Mouse (Mus musculus): ENCODE results near the gene Kbtbd6. TPM values are rescaled to one million over a fixed set of nuclear protein-coding genes. Genes with fewer than 3 reads are reported as not detected.
A peak's percentile ranks its signal among the peaks of the same experiment; 100 is the strongest.

Gene Kbtbd6
- polyA plus RNA-seq, 1 experiment from 2014 or later, result 1.7 TPM

GRCm38 (mm10) chr14:79460988-79461387, 9.4 kb downstream of the Kbtbd6 start:
- Histone ChIP-seq H3K4me2 (ENCODE audit: low read length) (no peak overlapping the region), H3K9me3 (ENCODE audit: control insufficient read depth, low read length) (no peaks in the 10 kb centered on the region), H3K36me3 (ENCODE audit: control insufficient read depth, insufficient read depth, low read length) (peaks cover 53% of the 10 kb centered on the region), H3K4me3 (ENCODE audit: control insufficient read depth in 1 of 2, insufficient read depth in 1 of 2, low read depth in 1 of 2, low read length in 2 of 2) (no peak overlapping the region), H3K27me3 (ENCODE audit: control insufficient read depth, insufficient read depth, low read length) (no peaks in the 10 kb centered on the region), H3K9ac (ENCODE audit: low read length) (no peak overlapping the region), H3K4me1 (ENCODE audit: control insufficient read depth in 2 of 2, insufficient read depth in 2 of 2, low read length in 2 of 2) (no peaks in the 10 kb centered on the region), H3K27ac (replicated peaks in 1 of 2; ENCODE audit: control insufficient read depth in 1 of 2, insufficient read depth in 1 of 2, low read depth in 2 of 2, low read length in 2 of 2) (no peak overlapping the region)
- 89% methylated on average over 4 of the region's 4 CpGs for WGBS
- ATAC-seq (ENCODE audit: insufficient number of reproducible peaks, insufficient read depth, low FRiP score, low read depth), result no peak

GRCm38 (mm10) chr14:79465623-79466022, 14.0 kb downstream of the Kbtbd6 start:
- peaks cover 89% of the 10 kb centered on the region for H3K36me3 ChIP-seq (ENCODE audit: control insufficient read depth, insufficient read depth, low read length)
- H3K27me3 ChIP-seq (ENCODE audit: control insufficient read depth, insufficient read depth, low read length), result no peaks in the 10 kb centered on the region
- 81% methylated on average over 1 of the region's 1 CpGs for WGBS
- H3K9ac ChIP-seq (ENCODE audit: low read length), result no peak overlapping the region
- no peak for ATAC-seq (ENCODE audit: insufficient number of reproducible peaks, insufficient read depth, low FRiP score, low read depth)
- H3K4me1 ChIP-seq (ENCODE audit: control insufficient read depth in 2 of 2, insufficient read depth in 2 of 2, low read length in 2 of 2), result no peaks in the 10 kb centered on the region
- H3K9me3 ChIP-seq (ENCODE audit: control insufficient read depth, low read length), result no peaks in the 10 kb centered on the region
- H3K27ac ChIP-seq (replicated peaks in 1 of 2; ENCODE audit: control insufficient read depth in 1 of 2, insufficient read depth in 1 of 2, low read depth in 2 of 2, low read length in 2 of 2), result no peak overlapping the region
- no peak overlapping the region for H3K4me3 ChIP-seq (ENCODE audit: control insufficient read depth in 1 of 2, insufficient read depth in 1 of 2, low read depth in 1 of 2, low read length in 2 of 2)
- no peak overlapping the region for H3K4me2 ChIP-seq (ENCODE audit: low read length)

GRCm38 (mm10) chr14:79467621-79468020, 16.0 kb downstream of the Kbtbd6 start:
- H3K27ac ChIP-seq (replicated peaks in 1 of 2; ENCODE audit: control insufficient read depth in 1 of 2, insufficient read depth in 1 of 2, low read depth in 2 of 2, low read length in 2 of 2), result no peak overlapping the region
- H3K27me3 ChIP-seq (ENCODE audit: control insufficient read depth, insufficient read depth, low read length), result no peaks in the 10 kb centered on the region
- H3K4me2 ChIP-seq (ENCODE audit: low read length), result no peak overlapping the region
- peaks cover 92% of the 10 kb centered on the region for H3K36me3 ChIP-seq (ENCODE audit: control insufficient read depth, insufficient read depth, low read length)
- no peak for ATAC-seq (ENCODE audit: insufficient number of reproducible peaks, insufficient read depth, low FRiP score, low read depth)
- no peaks in the 10 kb centered on the region for H3K4me1 ChIP-seq (ENCODE audit: control insufficient read depth in 2 of 2, insufficient read depth in 2 of 2, low read length in 2 of 2)
- no peak overlapping the region for H3K4me3 ChIP-seq (ENCODE audit: control insufficient read depth in 1 of 2, insufficient read depth in 1 of 2, low read depth in 1 of 2, low read length in 2 of 2)
- WGBS, result 22% methylated on average over 3 of the region's 3 CpGs
- no peaks in the 10 kb centered on the region for H3K9me3 ChIP-seq (ENCODE audit: control insufficient read depth, low read length)
- no peak overlapping the region for H3K9ac ChIP-seq (ENCODE audit: low read length)

- Histone ChIP-seq H3K4me2 (ENCODE audit: low read length) (no peak overlapping the region), H3K9ac (ENCODE audit: low read length) (no peak overlapping the region), H3K9me3 (ENCODE audit: control insufficient read depth, low read length) (no peaks in the 10 kb centered on the region), H3K4me1 (ENCODE audit: control insufficient read depth in 2 of 2, insufficient read depth in 2 of 2, low read length in 2 of 2) (no peaks in the 10 kb centered on the region), H3K27me3 (ENCODE audit: control insufficient read depth, insufficient read depth, low read length) (no peaks in the 10 kb centered on the region), H3K4me3 (ENCODE audit: control insufficient read depth in 1 of 2, insufficient read depth in 1 of 2, low read depth in 1 of 2, low read length in 2 of 2) (no peak overlapping the region), H3K27ac (replicated peaks in 1 of 2; ENCODE audit: control insufficient read depth in 1 of 2, insufficient read depth in 1 of 2, low read depth in 2 of 2, low read length in 2 of 2) (no peak overlapping the region), H3K36me3 (ENCODE audit: control insufficient read depth, insufficient read depth, low read length) (peaks cover 85% of the 10 kb centered on the region)
- WGBS, result 87% methylated on average over 2 of the region's 2 CpGs
- ATAC-seq (ENCODE audit: insufficient number of reproducible peaks, insufficient read depth, low FRiP score, low read depth), result no peak
Observed at GRCm38 (mm10) chr14:79473384-79473783, 21.7 kb downstream of the Kbtbd6 start.

- peak within 1 kb of the TSS; percentile 99 to 100 for H3K27ac ChIP-seq (replicated peaks in 1 of 2; ENCODE audit: control insufficient read depth in 1 of 2, insufficient read depth in 1 of 2, low read depth in 2 of 2, low read length in 2 of 2)
- H3K9me3 ChIP-seq (ENCODE audit: control insufficient read depth, low read length), result no peaks in the 10 kb centered on the region
- ATAC-seq (ENCODE audit: insufficient number of reproducible peaks, insufficient read depth, low FRiP score, low read depth), result peak; percentile 88
- peaks cover 14 to 26% of the 10 kb centered on the region in 2 experiments for H3K4me1 ChIP-seq (ENCODE audit: control insufficient read depth in 2 of 2, insufficient read depth in 2 of 2, low read length in 2 of 2)
- H3K36me3 ChIP-seq (ENCODE audit: control insufficient read depth, insufficient read depth, low read length), result peaks cover 20% of the 10 kb centered on the region
- no peaks in the 10 kb centered on the region for H3K27me3 ChIP-seq (ENCODE audit: control insufficient read depth, insufficient read depth, low read length)
- peak within 1 kb of the TSS; percentile 98 for H3K9ac ChIP-seq (ENCODE audit: low read length)
- under 1% methylated on average over 95 of the region's 96 CpGs for WGBS
- peak within 1 kb of the TSS; percentile 68 to 95 for H3K4me3 ChIP-seq (ENCODE audit: control insufficient read depth in 1 of 2, insufficient read depth in 1 of 2, low read depth in 1 of 2, low read length in 2 of 2)
- H3K4me2 ChIP-seq (ENCODE audit: low read length), result peak within 1 kb of the TSS; percentile 85
Observed at GRCm38 (mm10) chr14:79480624-79481338, 29.1 kb downstream of the Kbtbd6 start, which contains the start of gene Elf1. Elf1 (plus strand) TSS chr14:79481194.

- Histone ChIP-seq H3K4me2 (ENCODE audit: low read length) (peak within 1 kb of the TSS; percentile 85), H3K9me3 (ENCODE audit: control insufficient read depth, low read length) (no peaks in the 10 kb centered on the region), H3K36me3 (ENCODE audit: control insufficient read depth, insufficient read depth, low read length) (peaks cover 16% of the 10 kb centered on the region), H3K9ac (ENCODE audit: low read length) (peak within 1 kb of the TSS; percentile 98), H3K27ac (replicated peaks in 1 of 2; ENCODE audit: control insufficient read depth in 1 of 2, insufficient read depth in 1 of 2, low read depth in 2 of 2, low read length in 2 of 2) (peak within 1 kb of the TSS; percentile 99 to 100), H3K4me1 (ENCODE audit: control insufficient read depth in 2 of 2, insufficient read depth in 2 of 2, low read length in 2 of 2) (peaks cover 15 to 32% of the 10 kb centered on the region in 2 experiments), H3K27me3 (ENCODE audit: control insufficient read depth, insufficient read depth, low read length) (no peaks in the 10 kb centered on the region), H3K4me3 (ENCODE audit: control insufficient read depth in 1 of 2, insufficient read depth in 1 of 2, low read depth in 1 of 2, low read length in 2 of 2) (peak within 1 kb of the TSS; percentile 68 to 95)
- WGBS, result under 1% methylated on average over 77 of the region's 86 CpGs
- peak; percentile 80 for ATAC-seq (ENCODE audit: insufficient number of reproducible peaks, insufficient read depth, low FRiP score, low read depth)
Observed at GRCm38 (mm10) chr14:79481339-79482151, 29.9 kb downstream of the Kbtbd6 start, which contains the start of gene Wbp4. Wbp4 (minus strand) TSS chr14:79481520.

GRCm38 (mm10) chr14:79482251-79482661, 30.6 kb downstream of the Kbtbd6 start:
- H3K4me1 ChIP-seq (ENCODE audit: control insufficient read depth in 2 of 2, insufficient read depth in 2 of 2, low read length in 2 of 2), result peaks cover 23 to 39% of the 10 kb centered on the region in 2 experiments
- no peak for ATAC-seq (ENCODE audit: insufficient number of reproducible peaks, insufficient read depth, low FRiP score, low read depth)

More at GRCm38 (mm10) chr14:79482251-79482661, 30.6 kb downstream of the Kbtbd6 start:
- H3K27ac ChIP-seq (replicated peaks in 1 of 2; ENCODE audit: control insufficient read depth in 1 of 2, insufficient read depth in 1 of 2, low read depth in 2 of 2, low read length in 2 of 2), result peak overlapping the region; percentile 99 to 100
- H3K4me3 ChIP-seq (ENCODE audit: control insufficient read depth in 1 of 2, insufficient read depth in 1 of 2, low read depth in 1 of 2, low read length in 2 of 2), result peak overlapping the region; percentile 68 to 95
- H3K4me2 ChIP-seq (ENCODE audit: low read length), result peak overlapping the region; percentile 85
- H3K27me3 ChIP-seq (ENCODE audit: control insufficient read depth, insufficient read depth, low read length), result no peaks in the 10 kb centered on the region
- peaks cover 11% of the 10 kb centered on the region for H3K36me3 ChIP-seq (ENCODE audit: control insufficient read depth, insufficient read depth, low read length)
- peak overlapping the region; percentile 98 for H3K9ac ChIP-seq (ENCODE audit: low read length)
- WGBS, result 0% methylated on average over 11 of the region's 11 CpGs
- no peaks in the 10 kb centered on the region for H3K9me3 ChIP-seq (ENCODE audit: control insufficient read depth, low read length)

Measured in heart, embryonic 14.5 days (tissue).